Mouse (Mus musculus): ENCODE measurements around the gene Stkld1.

DNA sequence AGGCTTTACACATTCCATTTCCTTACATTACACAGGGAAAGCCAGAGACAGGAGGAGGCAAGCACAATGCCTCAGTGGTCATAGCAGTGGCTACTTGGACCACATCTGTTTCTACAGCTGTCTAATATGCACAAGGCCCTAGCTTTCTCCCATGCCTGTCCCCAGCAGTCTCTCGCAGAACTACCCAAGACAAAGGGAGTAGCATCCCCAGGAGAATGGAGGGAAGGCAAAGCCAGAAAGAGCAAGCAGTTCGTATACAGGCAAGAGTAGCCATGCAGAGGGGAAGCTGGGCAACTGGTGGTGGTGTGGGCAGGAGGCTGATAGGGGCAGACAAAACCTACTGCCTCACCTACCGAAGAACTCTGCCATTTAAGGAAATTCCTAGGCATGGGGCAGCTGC lies 27.4 kb upstream of the Stkld1 start:
- TF ChIP-seq TBP (conservative IDR thresholded peaks at IDR 0.05; ENCODE audit: low read depth, low read length) (no peak), NELFE (IDR thresholded peaks at IDR 0.05; ENCODE audit: low read depth, low read length) (no peak), POLR2A (IDR thresholded peaks at IDR 0.05; ENCODE audit: low read depth, low read length) (no peak), CTCF (conservative IDR thresholded peaks at IDR 0.05 in 1 of 2, IDR thresholded peaks at IDR 0.05 in 1 of 2; ENCODE audit: low read depth in 2 of 2, low read length in 2 of 2) (no peak), MAZ (IDR thresholded peaks at IDR 0.05; ENCODE audit: low read depth, low read length) (no peak), KAT2A (IDR thresholded peaks at IDR 0.05; ENCODE audit: insufficient replicate concordance, low read length) (no peak), TCF12 (IDR thresholded peaks at IDR 0.05; ENCODE audit: low read depth, low read length) (no peak), EP300 (IDR thresholded peaks at IDR 0.05; ENCODE audit: low read length) (no peak)

Measured in CH12.LX (cell line).